Mouse (Mus musculus) olfactory bulb, adult 2 months (tissue): Measurements from ENCODE around the gene Arhgap1.

Experiments
- CTCF ChIP-seq: fragments of 200-500 bp; IDR thresholded peaks from 2 replicates; pipeline ENCODE4 v1.5.1; 2012; ENCODE audit warnings: low read depth, mild to moderate bottlenecking, low read length, moderate library complexity; ENCODE audit not compliant: insufficient read depth
- POLR2A ChIP-seq: fragments of 200-500 bp; IDR thresholded peaks from 2 replicates; pipeline ENCODE4 v1.6.1; 2012; ENCODE audit warnings: mild to moderate bottlenecking, low read depth, low read length, moderate library complexity; ENCODE audit not compliant: insufficient read depth

DNA sequence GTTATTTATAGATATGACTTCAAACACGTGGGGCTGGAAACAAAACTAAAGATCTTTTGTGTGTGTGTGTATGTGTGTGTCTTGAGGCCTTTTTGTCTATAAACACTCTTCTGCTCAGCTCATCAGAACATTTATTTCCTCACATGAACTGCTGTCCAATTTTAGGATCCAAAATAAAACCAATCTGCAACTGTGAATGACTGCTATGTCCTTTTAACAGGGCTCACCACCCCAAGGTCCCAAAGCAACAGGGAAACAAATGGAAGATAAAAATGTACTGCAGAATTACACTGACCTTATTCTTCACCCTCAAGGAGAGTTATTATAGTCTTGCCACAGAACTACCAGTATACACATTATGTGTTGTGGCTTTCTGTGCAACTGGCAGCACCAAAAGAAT lies 49.6 kb downstream of the Arhgap1 start:
- no peak for TF ChIP-seq CTCF
- no peak for TF ChIP-seq POLR2A
